Mouse (Mus musculus): ENCODE measurements around the gene Foxn3.

DNA sequence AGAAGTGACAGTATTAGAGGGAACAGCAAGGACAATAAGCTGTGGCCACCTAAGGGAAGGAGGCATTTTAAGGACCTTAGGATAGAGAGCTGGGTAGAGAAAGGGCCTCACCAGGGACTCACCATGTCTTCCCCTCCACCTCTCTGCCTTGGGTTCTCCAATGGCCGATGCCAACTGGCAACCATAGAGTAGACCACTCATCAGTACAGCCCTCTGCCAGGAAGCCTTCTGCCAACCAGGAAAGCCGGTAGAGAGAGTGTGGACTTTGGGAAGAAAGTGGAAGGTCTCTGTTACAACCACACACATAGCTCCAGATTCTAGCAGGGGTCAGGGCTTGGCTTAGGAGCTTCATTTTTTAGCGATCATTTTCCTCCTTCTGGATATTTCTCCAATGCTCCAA lies 38.5 kb upstream of the Foxn3 start:
- TF ChIP-seq POLR2A (IDR thresholded peaks at IDR 0.05; ENCODE audit: insufficient read length, low read depth) (no peak), REST (IDR thresholded peaks at IDR 0.05; ENCODE audit: insufficient read depth, insufficient read length) (no peak), E2F4 (IDR thresholded peaks at IDR 0.05; ENCODE audit: insufficient read depth) (no peak), TCF12 (IDR thresholded peaks at IDR 0.05; ENCODE audit: insufficient read depth, poor library complexity, severe bottlenecking) (no peak), USF1 (IDR thresholded peaks at IDR 0.05; ENCODE audit: low read depth) (no peak)

All from myocyte (in vitro differentiated cells).